Mouse (Mus musculus) ES-E14 (cell line): ENCODE measurements at regions not wholly inside any gene's neighbourhood (a gene's known extent, or its start where the extent isn't known, plus 50 kb on each side); places are given as distances from the start of the nearest gene placed in this dataset.

Experiments
- DNase-seq: peaks from one replicate; pipeline ENCODE4 v3.0.0-alpha.2; 2013; ENCODE audit warnings: low read depth, low spot score
- H3K27ac ChIP-seq: 2 replicates; pipeline ENCODE4 v1.5.1; 2012; ENCODE audit warnings: low read depth, mild to moderate bottlenecking, low read length, moderate library complexity, mixed read lengths; ENCODE audit not compliant: poor library complexity, insufficient read depth, severe bottlenecking
- H3K36me3 ChIP-seq: 2 replicates; pipeline ENCODE4 v1.6.1; 2012; ENCODE audit warnings: mild to moderate bottlenecking, low read length, moderate library complexity, mixed read lengths; ENCODE audit not compliant: control insufficient read depth, poor library complexity, insufficient read depth, severe bottlenecking
- H3K4me1 ChIP-seq, 2 experiments: fragments of 150-350 bp in 1 of 2; sonication (generic) in 1 of 2; 2 replicates each; pipeline ENCODE4 v1.6.1; 2012; ENCODE audit warnings: low read length in 2 of 2, mild to moderate bottlenecking in 1 of 2, mixed read lengths in 1 of 2; ENCODE audit not compliant: control insufficient read depth in 2 of 2, insufficient read depth in 2 of 2, poor library complexity in 1 of 2
- H3K4me3 ChIP-seq, 2 experiments: fragments of 150-350 bp in 1 of 2; sonication (generic) in 1 of 2; 2 replicates each; pipeline ENCODE4 v1.5.1; 2012; ENCODE audit warnings: low read length in 2 of 2, low read depth in 1 of 2, mild to moderate bottlenecking in 1 of 2, mixed read lengths in 1 of 2; ENCODE audit not compliant: insufficient read depth in 1 of 2, poor library complexity in 1 of 2, severe bottlenecking in 1 of 2
- H3K9ac ChIP-seq: 2 replicates; pipeline ENCODE4 v1.6.1; 2012; ENCODE audit warnings: low read depth, mild to moderate bottlenecking, low read length, mixed read lengths; ENCODE audit not compliant: poor library complexity, insufficient read depth, severe bottlenecking
- H3K9me3 ChIP-seq: fragments of 150-350 bp; sonication (generic); 2 replicates; pipeline ENCODE4 v1.6.1; 2012; ENCODE audit warnings: low read depth, mild to moderate bottlenecking, low read length; ENCODE audit not compliant: control insufficient read depth, insufficient read depth
- CHD2 ChIP-seq: IDR thresholded peaks from 2 replicates; pipeline ENCODE4 v1.6.1; 2014; ENCODE audit warnings: mild to moderate bottlenecking, low read depth, low read length, inconsistent platforms
- HCFC1 ChIP-seq: IDR thresholded peaks from 2 replicates; pipeline ENCODE4 v1.6.1; 2012; ENCODE audit warnings: low read length, inconsistent platforms, borderline replicate concordance; ENCODE audit not compliant: insufficient read depth
- MAFK ChIP-seq: IDR thresholded peaks from 2 replicates; pipeline ENCODE4 v1.6.1; 2014; ENCODE audit warnings: mild to moderate bottlenecking, low read depth, low read length, inconsistent platforms; ENCODE audit not compliant: insufficient read depth
- ZC3H11A ChIP-seq: IDR thresholded peaks from 2 replicates; pipeline ENCODE4 v1.6.1; 2012; ENCODE audit warnings: low read depth, mild to moderate bottlenecking, inconsistent platforms, low read length, borderline replicate concordance
- ZNF384 ChIP-seq: IDR thresholded peaks from 2 replicates; pipeline ENCODE4 v1.6.1; 2012; ENCODE audit warnings: low read depth, low read length, inconsistent platforms
- in situ Hi-C, 2 experiments: fragments of 600-800 bp; cut with MboI; formaldehyde crosslinking; loops; one replicate each; pipeline ENCODE4 v1.15.1; 2025; ENCODE audit warnings: low sequenced_read_pairs in 2 of 2, inconsistent platforms in 1 of 2; ENCODE audit not compliant: unreplicated experiment in 2 of 2

DNA sequence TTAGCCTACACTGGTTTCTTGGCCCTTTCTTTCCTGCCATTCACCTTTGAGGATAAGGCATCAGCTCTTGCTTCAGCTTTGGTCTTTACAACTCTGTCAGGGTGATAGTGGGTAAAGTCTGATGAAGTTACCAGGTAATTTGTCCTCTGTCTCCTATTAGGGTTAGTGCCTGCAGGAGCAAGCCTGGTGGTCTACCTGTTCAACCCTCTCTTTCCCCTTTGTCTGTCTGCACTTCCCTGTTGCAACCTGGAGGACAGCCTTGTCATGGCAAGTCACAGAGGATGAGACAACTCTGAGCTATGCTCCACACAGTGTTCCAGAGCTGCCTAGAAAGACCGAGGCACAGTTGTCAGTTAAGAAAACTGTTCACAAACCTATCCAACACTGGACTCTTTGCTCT lies 319.5 kb downstream of the 4930474N05Rik start:
- no peak for DNase-seq
- in situ Hi-C loops: no loop called here
- H3K9me3 ChIP-seq: no peaks in the 10 kb centered on the region
- TF ChIP-seq CHD2 (no peak), ZC3H11A (no peak), ZNF384 (no peak), MAFK (no peak), HCFC1 (no peak)
- H3K36me3 ChIP-seq: no peaks in the 10 kb centered on the region
- H3K4me1 ChIP-seq: no peaks in the 10 kb centered on the region
- no peak overlapping the region for H3K27ac ChIP-seq
- no peak overlapping the region for H3K4me3 ChIP-seq
- no peak overlapping the region for H3K9ac ChIP-seq
